Mouse (Mus musculus) T-helper 2 cell (primary cell): ENCODE measurements around the gene Cacna1a.
"Not testable (repeated sequence)": the region's sequence is repeated elsewhere in the genome, so short reads cannot be mapped to it uniquely, and the experiment has no call there.

ENCODE experiments used
- in situ Hi-C: fragments of 300-600 bp; cut with MboI, MseI; formaldehyde crosslinking; loops from one replicate; pipeline ENCODE4 v1.15.1; 2025; ENCODE audit warnings: high pct_unique_total_duplicates

Cacna1a gene

GRCm38 (mm10) chr8:84586221-84586620 lies 198.0 kb downstream of the Cacna1a start:
- in situ Hi-C loops = no loop called here

- in situ Hi-C loops = no loop called here
Measured at GRCm38 (mm10) chr8:84588498-84588897, 200.3 kb downstream of the Cacna1a start.

- in situ Hi-C loops = no loop called here
Measured at GRCm38 (mm10) chr8:84592015-84592662, 203.9 kb downstream of the Cacna1a start.

- in situ Hi-C loops = no loop called here
Measured at GRCm38 (mm10) chr8:84593143-84593542, 204.9 kb downstream of the Cacna1a start.

GRCm38 (mm10) chr8:84594099-84594780 lies 206.0 kb downstream of the Cacna1a start:
- in situ Hi-C loops = no loop called here

- in situ Hi-C loops = no loop called here
Measured at GRCm38 (mm10) chr8:84595648-84596047, 207.4 kb downstream of the Cacna1a start.

GRCm38 (mm10) chr8:84599401-84599800 lies 211.2 kb downstream of the Cacna1a start:
- in situ Hi-C loops = no loop called here

GRCm38 (mm10) chr8:84600311-84600907 lies 212.2 kb downstream of the Cacna1a start:
- in situ Hi-C loops = no loop called here

GRCm38 (mm10) chr8:84601221-84601751 lies 213.0 kb downstream of the Cacna1a start:
- in situ Hi-C loops = no loop called here

- in situ Hi-C loops = no loop called here
Measured at GRCm38 (mm10) chr8:84614512-84615223, 226.4 kb downstream of the Cacna1a start.

GRCm38 (mm10) chr8:84615666-84616485 lies 227.6 kb downstream of the Cacna1a start:
- in situ Hi-C loops = no loop called here

GRCm38 (mm10) chr8:84617005-84617404 lies 228.8 kb downstream of the Cacna1a start:
- in situ Hi-C loops = no loop called here

GRCm38 (mm10) chr8:84621102-84621625 lies 232.9 kb downstream of the Cacna1a start:
- in situ Hi-C loops = no loop called here

GRCm38 (mm10) chr8:84623425-84623824 lies 235.2 kb downstream of the Cacna1a start:
- in situ Hi-C loops = not testable (repeated sequence)

GRCm38 (mm10) chr8:84629586-84629985 lies 241.3 kb downstream of the Cacna1a start:
- in situ Hi-C loops = no loop called here

GRCm38 (mm10) chr8:84630145-84630544 lies 241.9 kb downstream of the Cacna1a start:
- in situ Hi-C loops = no loop called here

GRCm38 (mm10) chr8:84631813-84632212 lies 243.6 kb downstream of the Cacna1a start:
- in situ Hi-C loops = no loop called here

GRCm38 (mm10) chr8:84633841-84634584 lies 245.8 kb downstream of the Cacna1a start:
- in situ Hi-C loops = no loop called here

- in situ Hi-C loops = no loop called here
Measured at GRCm38 (mm10) chr8:84634849-84635304, 246.6 kb downstream of the Cacna1a start.
